Mouse (Mus musculus): ENCODE measurements at regions not wholly inside any gene's neighbourhood (a gene's known extent, or its start where the extent isn't known, plus 50 kb on each side); places are given as distances from the start of the nearest gene placed in this dataset.

DNA sequence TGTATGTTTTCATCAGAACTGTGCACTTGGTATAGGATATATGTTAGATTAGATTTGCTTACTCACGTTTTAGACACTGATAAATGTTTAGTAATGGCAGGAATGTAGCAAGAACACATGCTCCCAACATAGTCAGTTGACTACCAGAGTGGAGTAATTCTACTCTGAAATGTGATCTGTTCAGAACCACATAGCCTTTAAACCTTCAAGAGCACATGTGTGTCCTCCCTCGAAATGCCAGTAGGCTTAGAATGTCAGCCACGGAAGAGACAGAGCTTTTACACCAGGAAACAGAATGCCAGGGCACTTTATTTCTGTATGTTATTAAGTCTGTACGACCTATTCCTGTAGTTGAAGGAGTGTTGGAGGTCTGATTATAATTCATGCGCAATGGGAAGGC is 51.3 kb upstream of the Cd28 start:
- WGBS, result 66% methylated on average over 5 of the region's 5 CpGs
- no peaks in the 10 kb centered on the region for H3K9me3 ChIP-seq (ENCODE audit: control insufficient read depth, low read length)
- no peak overlapping the region for H3K4me2 ChIP-seq (ENCODE audit: low read depth, low read length)
- no peaks in the 10 kb centered on the region for H3K27me3 ChIP-seq (ENCODE audit: control insufficient read depth, insufficient read depth, low read depth, low read length)
- ATAC-seq (ENCODE audit: low read depth), result no peak
- H3K4me1 ChIP-seq (replicated peaks; ENCODE audit: control insufficient read depth, insufficient read depth, low read length), result peaks cover 6% of the 10 kb centered on the region
- no peak overlapping the region for H3K9ac ChIP-seq (ENCODE audit: low read length)
- H3K4me3 ChIP-seq (ENCODE audit: low read length), result no peak overlapping the region
- no peaks in the 10 kb centered on the region for H3K36me3 ChIP-seq (ENCODE audit: control insufficient read depth, insufficient read depth, low read length)
- H3K27ac ChIP-seq (ENCODE audit: low read length), result no peak overlapping the region

DNA sequence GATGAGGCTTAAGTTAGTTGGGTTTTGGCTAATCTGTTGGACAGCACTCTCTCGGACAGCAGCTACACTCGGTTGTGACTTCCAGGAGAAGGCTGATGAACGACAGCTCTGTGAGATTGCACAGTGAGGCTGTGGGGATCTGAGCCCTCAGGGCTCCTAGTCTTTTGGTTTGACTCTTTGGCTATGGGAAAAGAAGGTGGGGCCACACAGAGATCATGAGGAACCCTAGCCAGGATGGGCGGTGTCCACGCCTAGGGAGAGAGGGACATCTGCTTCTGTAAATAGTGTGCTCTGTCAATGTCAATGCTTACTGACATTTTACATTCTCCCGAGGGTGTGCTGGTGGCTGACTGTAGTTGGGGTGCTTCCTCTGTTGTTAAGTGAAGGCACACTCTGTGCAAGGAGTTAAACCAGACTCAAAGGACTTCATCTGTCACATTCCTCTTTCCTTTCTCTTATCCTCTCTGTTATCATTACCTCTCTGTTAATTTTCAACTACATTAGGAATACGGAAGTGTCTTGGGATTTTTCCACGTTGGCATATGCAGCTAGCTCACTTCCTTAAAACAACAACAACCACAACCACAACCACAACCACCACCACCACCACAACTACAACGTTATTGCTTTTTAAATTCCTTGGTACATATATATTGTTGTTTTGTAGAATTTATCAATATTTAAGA is 54.2 kb upstream of the Cd28 start:
- no peaks in the 10 kb centered on the region for H3K36me3 ChIP-seq (ENCODE audit: control insufficient read depth, insufficient read depth, low read length)
- ATAC-seq (ENCODE audit: low read depth), result no peak
- H3K9me3 ChIP-seq (ENCODE audit: control insufficient read depth, low read length), result no peaks in the 10 kb centered on the region
- H3K9ac ChIP-seq (ENCODE audit: low read length), result no peak overlapping the region
- H3K27me3 ChIP-seq (ENCODE audit: control insufficient read depth, insufficient read depth, low read depth, low read length), result no peaks in the 10 kb centered on the region
- 23% methylated on average over 9 of the region's 9 CpGs for WGBS
- no peak overlapping the region for H3K4me2 ChIP-seq (ENCODE audit: low read depth, low read length)
- H3K4me3 ChIP-seq (ENCODE audit: low read length), result no peak overlapping the region
- H3K4me1 ChIP-seq (replicated peaks; ENCODE audit: control insufficient read depth, insufficient read depth, low read length), result 0 out of 2 replicates have a peak, but pooled peaks cover 5% of the 10 kb centered on the region
- H3K27ac ChIP-seq (ENCODE audit: low read length), result no peak overlapping the region

DNA sequence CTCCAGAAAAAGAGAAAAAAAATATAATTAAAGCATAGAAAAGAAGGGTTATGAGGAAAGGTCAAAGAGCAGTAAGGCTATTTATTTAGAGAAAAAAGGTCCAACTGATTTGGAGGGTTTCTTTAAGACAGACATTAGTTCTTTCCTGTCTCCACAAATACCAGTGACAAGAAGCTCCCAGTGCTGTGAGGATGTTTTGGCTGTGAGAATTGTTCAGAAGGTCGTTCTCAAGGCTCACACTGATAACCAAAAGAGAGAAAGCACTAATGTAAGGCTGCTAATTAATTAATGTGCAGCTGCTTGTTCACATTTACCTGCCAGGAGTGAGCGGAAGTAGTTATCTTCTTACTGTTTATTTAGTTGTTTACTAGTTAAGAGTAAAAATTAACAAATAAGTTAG is 54.7 kb upstream of the Cd28 start:
- no peaks in the 10 kb centered on the region for H3K27me3 ChIP-seq (ENCODE audit: control insufficient read depth, insufficient read depth, low read depth, low read length)
- H3K4me1 ChIP-seq (replicated peaks; ENCODE audit: control insufficient read depth, insufficient read depth, low read length), result 0 out of 2 replicates have a peak, but pooled peaks cover 10% of the 10 kb centered on the region
- H3K4me3 ChIP-seq (ENCODE audit: low read length), result no peak overlapping the region
- H3K4me2 ChIP-seq (ENCODE audit: low read depth, low read length), result no peak overlapping the region
- 41% methylated on average over 2 of the region's 2 CpGs for WGBS
- no peak overlapping the region for H3K27ac ChIP-seq (ENCODE audit: low read length)
- H3K36me3 ChIP-seq (ENCODE audit: control insufficient read depth, insufficient read depth, low read length), result no peaks in the 10 kb centered on the region
- no peak overlapping the region for H3K9ac ChIP-seq (ENCODE audit: low read length)
- no peaks in the 10 kb centered on the region for H3K9me3 ChIP-seq (ENCODE audit: control insufficient read depth, low read length)
- no peak for ATAC-seq (ENCODE audit: low read depth)

DNA sequence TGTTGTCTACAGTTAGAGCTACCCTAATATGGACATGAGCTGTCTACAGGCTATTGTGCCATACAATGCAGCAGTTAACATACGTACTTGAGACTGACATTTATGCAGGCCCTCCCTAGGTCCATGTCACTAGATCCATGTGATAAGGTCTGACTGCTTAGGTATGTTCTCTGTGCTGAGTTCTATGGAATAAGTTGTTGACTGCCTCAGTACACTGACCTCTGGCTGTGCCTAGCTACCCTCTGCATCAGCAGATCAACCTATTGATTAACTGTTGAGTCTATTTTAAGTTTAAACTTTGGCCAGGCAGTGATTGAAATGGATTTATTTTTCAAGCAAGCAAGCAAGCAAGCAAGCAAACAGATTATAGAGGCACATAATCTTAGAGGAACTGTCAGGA is 57.0 kb upstream of the Cd28 start:
- ATAC-seq (ENCODE audit: low read depth), result no peak
- WGBS, result 72% methylated on average over 1 of the region's 1 CpGs

DNA sequence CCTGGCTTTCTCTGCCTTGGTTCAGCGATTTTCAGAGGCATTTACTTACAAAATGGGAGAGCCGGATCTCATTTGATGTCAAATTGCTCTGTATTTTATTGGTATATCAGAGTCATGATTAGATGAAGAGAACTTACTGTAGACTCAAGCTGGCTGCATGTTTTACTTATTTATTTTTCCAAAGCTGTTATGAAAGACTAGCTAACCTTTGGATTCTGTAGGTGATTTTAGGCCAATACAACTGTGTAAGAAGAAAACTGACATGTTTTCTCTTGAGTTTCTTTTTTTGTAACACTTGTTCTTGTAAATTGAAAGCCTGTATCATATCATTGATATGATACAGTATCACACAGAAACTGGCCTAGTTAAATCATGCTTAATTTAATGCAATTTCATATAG is 57.6 kb upstream of the Cd28 start:
- ATAC-seq (ENCODE audit: low read depth), result no peak
- H3K4me3 ChIP-seq (ENCODE audit: low read length), result no peak overlapping the region
- 84% methylated on average over 2 of the region's 2 CpGs for WGBS
- H3K4me2 ChIP-seq (ENCODE audit: low read depth, low read length), result no peak overlapping the region
- no peaks in the 10 kb centered on the region for H3K9me3 ChIP-seq (ENCODE audit: control insufficient read depth, low read length)
- H3K27ac ChIP-seq (ENCODE audit: low read length), result no peak overlapping the region
- H3K9ac ChIP-seq (ENCODE audit: low read length), result no peak overlapping the region
- H3K4me1 ChIP-seq (replicated peaks; ENCODE audit: control insufficient read depth, insufficient read depth, low read length), result 0 out of 2 replicates have a peak, but pooled peaks cover 10% of the 10 kb centered on the region
- H3K27me3 ChIP-seq (ENCODE audit: control insufficient read depth, insufficient read depth, low read depth, low read length), result no peaks in the 10 kb centered on the region
- H3K36me3 ChIP-seq (ENCODE audit: control insufficient read depth, insufficient read depth, low read length), result no peaks in the 10 kb centered on the region

More for the DNA sequence above, 57.0 kb upstream of the Cd28 start:
- Histone ChIP-seq H3K27ac (ENCODE audit: low read length) (no peak overlapping the region), H3K9ac (ENCODE audit: low read length) (no peak overlapping the region), H3K9me3 (ENCODE audit: control insufficient read depth, low read length) (no peaks in the 10 kb centered on the region), H3K4me2 (ENCODE audit: low read depth, low read length) (no peak overlapping the region), H3K27me3 (ENCODE audit: control insufficient read depth, insufficient read depth, low read depth, low read length) (no peaks in the 10 kb centered on the region), H3K4me1 (replicated peaks; ENCODE audit: control insufficient read depth, insufficient read depth, low read length) (0 out of 2 replicates have a peak, but pooled peaks cover 10% of the 10 kb centered on the region), H3K36me3 (ENCODE audit: control insufficient read depth, insufficient read depth, low read length) (no peaks in the 10 kb centered on the region), H3K4me3 (ENCODE audit: low read length) (no peak overlapping the region)

DNA sequence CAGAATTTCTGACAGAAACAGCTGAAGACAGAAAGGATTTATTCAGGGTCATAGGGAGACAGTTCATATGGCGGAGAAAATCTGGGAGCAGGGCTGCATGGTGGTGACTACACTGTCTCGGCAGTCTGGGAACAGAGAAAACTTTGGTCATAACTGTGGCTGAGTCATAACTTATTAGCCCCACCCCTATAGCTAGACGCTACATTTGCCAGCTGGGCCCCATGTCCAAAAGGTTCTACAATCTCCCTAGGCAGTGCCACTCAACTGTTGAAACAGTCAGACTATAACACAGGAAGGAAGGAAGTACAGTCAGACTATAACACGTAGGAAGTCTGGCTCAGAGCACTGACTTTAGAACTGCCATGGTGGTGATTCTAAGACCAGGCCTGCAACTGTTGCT is 58.2 kb upstream of the Cd28 start:
- H3K27ac ChIP-seq (ENCODE audit: low read length), result no peak overlapping the region
- H3K4me2 ChIP-seq (ENCODE audit: low read depth, low read length), result no peak overlapping the region
- no peak overlapping the region for H3K4me3 ChIP-seq (ENCODE audit: low read length)
- ATAC-seq (ENCODE audit: low read depth), result no peak
- H3K27me3 ChIP-seq (ENCODE audit: control insufficient read depth, insufficient read depth, low read depth, low read length), result no peaks in the 10 kb centered on the region
- no peak overlapping the region for H3K9ac ChIP-seq (ENCODE audit: low read length)
- H3K36me3 ChIP-seq (ENCODE audit: control insufficient read depth, insufficient read depth, low read length), result no peaks in the 10 kb centered on the region
- 0 out of 2 replicates have a peak, but pooled peaks cover 10% of the 10 kb centered on the region for H3K4me1 ChIP-seq (replicated peaks; ENCODE audit: control insufficient read depth, insufficient read depth, low read length)
- H3K9me3 ChIP-seq (ENCODE audit: control insufficient read depth, low read length), result no peaks in the 10 kb centered on the region
- WGBS, result 69% methylated on average over 4 of the region's 4 CpGs

DNA sequence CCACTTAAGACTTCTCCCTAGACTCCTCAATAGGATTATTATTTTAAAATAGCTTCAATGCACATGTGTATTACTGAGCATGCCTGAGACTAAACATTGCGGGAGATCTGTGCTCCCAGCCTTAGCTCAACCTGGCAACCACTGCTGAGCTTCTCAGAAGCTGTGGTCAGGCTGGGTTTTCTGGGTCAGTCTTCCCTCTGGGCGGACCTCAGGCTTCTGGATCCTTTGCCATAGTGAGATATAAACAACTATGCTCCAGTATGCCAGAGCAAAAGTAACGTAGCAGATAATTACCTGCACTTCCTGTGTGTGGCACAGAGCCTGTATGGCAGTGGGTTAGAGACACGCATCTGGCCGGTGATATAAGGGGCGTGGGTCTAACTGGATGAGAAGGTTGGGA is 59.1 kb upstream of the Cd28 start:
- Histone ChIP-seq H3K4me2 (ENCODE audit: low read depth, low read length) (no peak overlapping the region), H3K9me3 (ENCODE audit: control insufficient read depth, low read length) (no peaks in the 10 kb centered on the region), H3K27me3 (ENCODE audit: control insufficient read depth, insufficient read depth, low read depth, low read length) (no peaks in the 10 kb centered on the region), H3K36me3 (ENCODE audit: control insufficient read depth, insufficient read depth, low read length) (no peaks in the 10 kb centered on the region), H3K4me3 (ENCODE audit: low read length) (no peak overlapping the region), H3K27ac (ENCODE audit: low read length) (no peak overlapping the region), H3K9ac (ENCODE audit: low read length) (no peak overlapping the region), H3K4me1 (replicated peaks; ENCODE audit: control insufficient read depth, insufficient read depth, low read length) (peaks cover 10% of the 10 kb centered on the region; the same call in 1 of the 2 replicates)
- no peak for ATAC-seq (ENCODE audit: low read depth)
- 57% methylated on average over 6 of the region's 6 CpGs for WGBS

DNA sequence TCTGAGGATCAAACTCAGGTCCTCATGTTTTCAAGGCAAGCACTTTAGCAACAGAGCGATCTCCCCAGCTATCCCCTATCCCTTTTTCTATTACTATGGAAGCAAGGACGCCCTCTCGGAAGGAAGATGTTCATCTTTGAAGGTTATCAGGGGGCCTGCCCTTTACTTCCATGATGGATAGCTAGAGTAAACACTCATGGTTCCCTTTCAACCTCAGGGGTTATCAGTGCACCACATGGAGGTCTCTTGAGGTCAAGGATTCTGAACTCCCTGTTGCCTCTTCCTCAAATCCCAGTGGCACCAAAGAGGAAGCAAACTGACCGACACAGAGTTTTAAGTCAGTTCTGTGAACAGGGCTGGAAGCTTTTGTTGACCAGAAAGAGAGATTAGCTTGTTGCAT is 59.6 kb upstream of the Cd28 start:
- Histone ChIP-seq H3K9me3 (ENCODE audit: control insufficient read depth, low read length) (no peaks in the 10 kb centered on the region), H3K27ac (ENCODE audit: low read length) (no peak overlapping the region), H3K27me3 (ENCODE audit: control insufficient read depth, insufficient read depth, low read depth, low read length) (no peaks in the 10 kb centered on the region), H3K36me3 (ENCODE audit: control insufficient read depth, insufficient read depth, low read length) (no peaks in the 10 kb centered on the region), H3K4me1 (replicated peaks; ENCODE audit: control insufficient read depth, insufficient read depth, low read length) (peaks cover 12% of the 10 kb centered on the region; the same call in 1 of the 2 replicates), H3K4me2 (ENCODE audit: low read depth, low read length) (no peak overlapping the region), H3K4me3 (ENCODE audit: low read length) (no peak overlapping the region), H3K9ac (ENCODE audit: low read length) (no peak overlapping the region)
- 47% methylated on average over 4 of the region's 4 CpGs for WGBS
- ATAC-seq (ENCODE audit: low read depth), result no peak

DNA sequence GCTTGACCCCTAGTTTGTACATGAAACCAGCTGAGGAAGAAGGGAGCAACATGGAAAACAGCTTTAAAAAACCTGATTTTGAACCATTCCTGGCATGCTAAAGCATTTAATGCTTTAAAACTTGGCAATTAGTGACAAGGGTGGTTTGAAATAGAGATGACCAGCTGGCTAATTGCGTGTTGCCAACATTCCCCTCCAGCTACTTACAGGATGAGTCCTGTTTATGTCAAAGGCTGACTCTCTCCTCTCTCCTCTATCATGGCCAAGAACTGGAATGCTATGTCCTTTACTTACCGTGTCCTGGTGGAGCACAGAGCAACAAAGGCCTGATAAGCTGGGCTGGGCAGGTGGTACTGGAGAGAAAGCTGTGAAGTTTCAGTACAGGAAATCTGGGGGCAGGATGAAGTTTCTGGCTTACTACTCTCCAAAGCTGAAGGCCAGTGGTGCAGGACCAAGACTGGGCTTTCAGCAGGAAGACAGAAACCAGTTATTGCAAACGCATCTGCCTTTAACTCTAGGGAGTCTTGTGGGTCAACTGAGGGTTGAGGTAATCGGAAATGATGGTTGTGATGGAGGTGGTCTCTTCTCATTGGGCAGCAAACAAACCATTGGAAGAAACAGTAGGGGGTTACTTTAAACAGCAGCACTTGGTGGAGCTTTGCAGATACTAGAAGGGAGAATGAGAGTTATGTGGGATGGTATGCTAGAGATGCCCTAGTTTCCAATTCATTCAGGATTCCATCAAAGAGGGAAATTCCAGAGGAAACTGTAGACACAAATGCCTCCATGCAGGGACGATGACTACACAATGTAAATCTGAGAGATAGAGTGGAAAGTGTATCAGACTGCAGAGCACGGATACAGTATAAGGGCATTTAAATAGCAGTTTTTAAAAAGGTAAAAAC is 60.7 kb upstream of the Cd28 start:
- 60% methylated on average over 6 of the region's 6 CpGs for WGBS

More for the DNA sequence above, 60.7 kb upstream of the Cd28 start:
- H3K9me3 ChIP-seq (ENCODE audit: control insufficient read depth, low read length), result no peaks in the 10 kb centered on the region
- H3K36me3 ChIP-seq (ENCODE audit: control insufficient read depth, insufficient read depth, low read length), result no peaks in the 10 kb centered on the region
- peaks cover 12% of the 10 kb centered on the region; the same call in 1 of the 2 replicates for H3K4me1 ChIP-seq (replicated peaks; ENCODE audit: control insufficient read depth, insufficient read depth, low read length)
- H3K27me3 ChIP-seq (ENCODE audit: control insufficient read depth, insufficient read depth, low read depth, low read length), result no peaks in the 10 kb centered on the region
- no peak for ATAC-seq (ENCODE audit: low read depth)
- H3K4me3 ChIP-seq (ENCODE audit: low read length), result no peak overlapping the region
- no peak overlapping the region for H3K27ac ChIP-seq (ENCODE audit: low read length)
- no peak overlapping the region for H3K4me2 ChIP-seq (ENCODE audit: low read depth, low read length)
- no peak overlapping the region for H3K9ac ChIP-seq (ENCODE audit: low read length)
